Mouse (Mus musculus): ENCODE results near the gene Ltf. TPM values are rescaled to one million over a fixed set of nuclear protein-coding genes. Genes with fewer than 3 reads are reported as not detected.

Gene Ltf
- total and polyA plus RNA-seq, 2 experiments from 2014 or later, result 0.71 to 5.3 TPM

DNA sequence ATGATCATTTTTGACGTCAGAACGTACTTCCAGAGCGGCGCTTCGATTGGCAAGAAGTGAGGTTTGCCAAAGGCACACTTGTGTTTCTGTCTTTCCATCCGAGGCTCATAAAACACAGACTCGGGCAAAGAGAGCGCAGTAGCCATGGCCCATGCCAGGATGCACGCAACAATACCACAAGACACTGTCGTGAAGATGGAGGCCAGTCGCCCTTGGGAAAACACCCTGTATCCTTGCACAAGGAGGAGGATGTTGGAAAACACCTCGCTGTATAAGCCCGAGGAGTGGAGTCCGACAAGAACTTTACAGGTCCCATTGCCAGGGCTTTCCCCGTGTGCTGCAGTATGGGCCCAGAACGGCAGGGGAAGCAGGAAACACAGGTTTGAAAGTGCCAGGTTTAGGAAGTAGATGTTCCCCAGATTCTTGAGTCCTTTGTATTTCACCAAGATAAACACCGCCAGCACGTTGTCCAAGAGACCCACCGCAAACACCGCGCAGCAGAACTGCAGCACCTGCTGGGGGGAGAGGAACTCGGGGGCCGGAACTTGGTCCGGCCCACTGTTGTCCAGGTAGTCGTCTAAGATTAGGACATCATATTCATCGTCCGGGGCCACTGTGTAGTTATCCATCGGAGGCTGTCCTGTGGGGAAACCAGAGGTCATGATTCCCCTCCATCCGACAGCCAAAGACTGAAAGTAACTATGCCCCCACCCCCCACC, 36.9 kb downstream of the Ltf start:
- Histone ChIP-seq H3K36me3 (ENCODE audit: insufficient read depth) (no peaks in the 10 kb centered on the region), H3K27ac (ENCODE audit: low read depth, low read length) (no peak overlapping the region), H3K4me3 (ENCODE audit: low read depth, low read length) (no peak overlapping the region), H3K9ac (no peak overlapping the region), H3K9me3 (ENCODE audit: low read length) (no peaks in the 10 kb centered on the region), H3K27me3 (ENCODE audit: insufficient read depth, low read length) (no peaks in the 10 kb centered on the region), H3K4me1 (ENCODE audit: insufficient read depth) (no peaks in the 10 kb centered on the region), H3K4me2 (ENCODE audit: low read depth) (peak overlapping the region; percentile 24)
- 78% methylated on average over 29 of the region's 29 CpGs for WGBS
- no peak for TF ChIP-seq CTCF (IDR thresholded peaks at IDR 0.05; ENCODE audit: low read depth)
- no peak for ATAC-seq
- no peak for DNase-seq

DNA sequence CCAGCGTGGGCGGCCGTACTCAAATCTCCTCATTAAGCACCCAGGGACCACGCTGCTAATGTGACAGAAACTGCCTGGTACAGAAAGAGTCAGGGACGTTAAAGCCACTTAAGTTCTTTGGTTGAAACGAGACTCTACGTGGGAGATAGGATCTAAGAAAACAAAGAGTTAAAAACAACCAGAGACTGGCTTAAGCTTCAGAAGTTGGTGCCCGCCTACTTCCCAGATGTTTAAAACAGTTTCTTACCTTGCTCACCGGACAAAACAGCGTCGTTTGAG, 37.4 kb downstream of the Ltf start:
- ATAC-seq, result no peak
- DNase-seq, result no peak
- no peak overlapping the region for H3K27ac ChIP-seq (ENCODE audit: low read depth, low read length)
- no peaks in the 10 kb centered on the region for H3K27me3 ChIP-seq (ENCODE audit: insufficient read depth, low read length)
- H3K36me3 ChIP-seq (ENCODE audit: insufficient read depth), result no peaks in the 10 kb centered on the region
- H3K4me1 ChIP-seq (ENCODE audit: insufficient read depth), result no peaks in the 10 kb centered on the region
- WGBS, result 17% methylated on average over 11 of the region's 11 CpGs
- peak overlapping the region; percentile 24 for H3K4me2 ChIP-seq (ENCODE audit: low read depth)
- H3K9ac ChIP-seq, result no peak overlapping the region
- H3K9me3 ChIP-seq (ENCODE audit: low read length), result no peaks in the 10 kb centered on the region
- 0 out of 2 replicates have a peak overlapping the region, but pooled peaks have one; percentile 9 for H3K4me3 ChIP-seq (ENCODE audit: low read depth, low read length)
- no peak for TF ChIP-seq CTCF (IDR thresholded peaks at IDR 0.05; ENCODE audit: low read depth)

DNA sequence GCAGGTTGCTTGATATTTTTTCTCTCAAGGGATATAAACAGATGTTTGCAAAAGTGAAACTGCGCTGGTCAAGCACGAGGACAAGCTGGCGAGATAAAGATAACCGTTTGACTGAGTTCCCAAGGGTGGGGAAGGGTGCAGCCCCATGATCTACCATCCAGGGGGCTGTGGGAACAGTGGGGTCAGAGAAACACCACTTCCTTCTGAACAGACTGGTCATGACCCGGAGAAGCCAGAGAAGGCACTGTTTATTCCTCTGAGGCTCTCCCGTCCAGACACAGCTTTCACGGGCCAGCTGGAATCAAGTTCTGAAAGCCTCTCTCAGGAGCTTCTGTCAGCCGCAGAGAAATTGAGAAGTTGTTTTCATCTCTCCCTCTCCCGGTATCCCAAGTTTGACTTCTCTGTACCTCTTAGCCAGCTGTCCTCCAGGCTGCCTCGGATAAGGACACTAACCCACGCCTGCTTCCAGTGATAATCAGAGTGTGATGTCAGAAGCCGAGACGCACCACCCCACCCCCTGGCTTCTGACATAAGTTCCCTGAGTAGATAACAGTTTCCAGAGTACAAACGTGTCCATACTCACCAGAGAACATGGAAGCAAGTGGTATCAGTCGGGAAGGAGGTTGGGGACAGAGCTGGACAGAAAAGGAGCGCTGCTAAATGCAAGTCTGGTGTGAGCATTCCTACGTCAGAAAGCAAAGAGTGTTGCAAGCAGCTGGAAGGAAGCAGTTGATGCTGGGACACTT, 37.9 kb downstream of the Ltf start, which contains the start of gene Ccrl2:
TSS of gene Ccrl2 (minus strand) at position 722 of the 746 bp plus-strand sequence.
- peak within 1 kb of the TSS; percentile 24 for H3K4me2 ChIP-seq (ENCODE audit: low read depth)
- no peak for TF ChIP-seq CTCF (IDR thresholded peaks at IDR 0.05; ENCODE audit: low read depth)

DNA sequence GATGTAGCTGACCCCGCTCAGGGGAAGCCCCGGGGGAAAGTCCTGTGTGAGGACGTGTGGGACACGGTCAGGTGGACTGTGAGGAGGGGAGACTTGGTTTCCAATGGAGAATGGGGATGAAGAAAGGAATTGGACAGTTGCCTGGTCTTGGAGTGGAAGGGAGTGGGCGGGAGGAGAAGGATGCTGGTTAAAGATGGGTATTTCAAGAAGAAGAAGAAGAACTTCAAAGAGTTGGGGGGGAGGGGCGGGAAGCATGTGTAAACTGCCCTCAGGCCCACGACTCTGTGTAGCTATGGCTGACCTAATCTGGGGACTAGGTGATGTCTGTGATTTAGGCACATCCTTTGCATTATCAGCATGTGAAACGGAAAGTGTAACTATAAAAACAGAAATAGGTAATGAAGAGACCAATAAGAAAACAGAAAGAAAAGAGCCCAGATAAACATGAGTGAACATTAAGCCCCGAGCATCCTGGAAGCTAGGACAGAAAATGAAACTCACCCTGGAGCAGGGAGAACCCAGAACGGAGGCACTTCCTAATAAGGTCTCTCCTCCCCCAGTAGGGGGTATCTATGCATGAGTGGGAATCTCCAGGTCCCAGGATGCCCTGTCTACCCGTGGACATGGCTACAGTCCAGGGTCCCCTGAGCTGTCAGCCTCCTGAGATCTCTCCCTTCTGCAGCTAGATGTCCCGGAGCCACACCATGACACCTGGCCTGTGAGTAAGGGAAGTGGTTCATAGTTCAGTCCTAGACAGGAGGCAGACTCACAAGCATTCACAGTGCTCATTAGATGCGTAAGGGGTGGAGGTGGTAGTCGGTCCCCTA, 38.7 kb downstream of the Ltf start:
- H3K9me3 ChIP-seq (ENCODE audit: low read length), result no peaks in the 10 kb centered on the region
- no peak overlapping the region for H3K4me3 ChIP-seq (ENCODE audit: low read depth, low read length)
- DNase-seq (no peak), ATAC-seq (no peak)
- H3K9ac ChIP-seq, result no peak overlapping the region
- no peak overlapping the region for H3K27ac ChIP-seq (ENCODE audit: low read depth, low read length)
- H3K4me1 ChIP-seq (ENCODE audit: insufficient read depth), result no peaks in the 10 kb centered on the region
- no peaks in the 10 kb centered on the region for H3K36me3 ChIP-seq (ENCODE audit: insufficient read depth)
- no peaks in the 10 kb centered on the region for H3K27me3 ChIP-seq (ENCODE audit: insufficient read depth, low read length)
- peak overlapping the region; percentile 24; the same call in 1 of the 2 replicates for H3K4me2 ChIP-seq (ENCODE audit: low read depth)
- no peak for TF ChIP-seq CTCF (IDR thresholded peaks at IDR 0.05; ENCODE audit: low read depth)
- whole genome bisulfite sequencing, result 71% methylated on average over 14 of the region's 14 CpGs

More for the DNA sequence above, 37.9 kb downstream of the Ltf start, which contains the start of gene Ccrl2:
- no peak within 1 kb of the TSS for H3K27ac ChIP-seq (ENCODE audit: low read depth, low read length)
- 0 out of 2 replicates have a peak within 1 kb of the TSS, but pooled peaks have one; percentile 9 for H3K4me3 ChIP-seq (ENCODE audit: low read depth, low read length)
- 60% methylated on average over 17 of the region's 17 CpGs for WGBS
- no peak within 1 kb of the TSS for H3K9ac ChIP-seq
- no peaks in the 10 kb centered on the region for H3K9me3 ChIP-seq (ENCODE audit: low read length)
- no peak for ATAC-seq
- H3K36me3 ChIP-seq (ENCODE audit: insufficient read depth), result no peaks in the 10 kb centered on the region
- no peak for DNase-seq
- H3K4me1 ChIP-seq (ENCODE audit: insufficient read depth), result no peaks in the 10 kb centered on the region
- H3K27me3 ChIP-seq (ENCODE audit: insufficient read depth, low read length), result no peaks in the 10 kb centered on the region

DNA sequence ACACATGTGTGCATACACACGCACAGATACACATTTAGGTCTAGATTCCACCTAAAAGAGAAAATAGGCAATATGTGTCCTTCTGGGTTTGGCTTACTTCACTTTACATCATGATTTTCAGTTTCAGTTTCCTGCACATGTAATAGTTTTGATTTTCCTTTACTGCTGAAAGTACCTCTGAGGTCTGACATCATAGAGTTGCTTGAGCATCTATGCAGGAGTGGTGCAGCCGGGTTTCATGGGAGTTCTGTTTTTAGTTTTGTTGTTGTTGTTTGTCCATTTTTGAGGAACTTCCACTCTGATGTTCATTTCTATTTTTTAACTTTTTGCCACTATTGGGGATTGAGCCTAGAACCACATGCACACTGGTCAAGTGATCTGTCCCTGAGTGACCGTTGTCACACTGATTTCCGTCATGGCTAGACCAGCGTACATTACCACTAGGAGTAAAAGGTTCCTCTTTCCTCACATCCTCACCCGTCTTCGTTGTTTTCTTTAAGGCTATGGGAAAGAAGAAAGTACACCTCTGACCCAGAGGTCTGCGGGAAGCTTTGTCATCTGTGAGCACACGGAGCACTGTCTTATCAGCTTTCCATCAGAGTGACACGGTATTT, 40.0 kb downstream of the Ltf start:
- no peaks in the 10 kb centered on the region for H3K36me3 ChIP-seq (ENCODE audit: insufficient read depth)
- no peaks in the 10 kb centered on the region for H3K27me3 ChIP-seq (ENCODE audit: insufficient read depth, low read length)
- no peak for DNase-seq
- H3K27ac ChIP-seq (ENCODE audit: low read depth, low read length), result no peak overlapping the region
- no peak overlapping the region for H3K4me2 ChIP-seq (ENCODE audit: low read depth)
- H3K9ac ChIP-seq, result no peak overlapping the region
- no peaks in the 10 kb centered on the region for H3K9me3 ChIP-seq (ENCODE audit: low read length)
- no peaks in the 10 kb centered on the region for H3K4me1 ChIP-seq (ENCODE audit: insufficient read depth)
- TF ChIP-seq CTCF (IDR thresholded peaks at IDR 0.05; ENCODE audit: low read depth), result no peak
- H3K4me3 ChIP-seq (ENCODE audit: low read depth, low read length), result no peak overlapping the region
- 82% methylated on average over 10 of the region's 10 CpGs for WGBS
- no peak for ATAC-seq

DNA sequence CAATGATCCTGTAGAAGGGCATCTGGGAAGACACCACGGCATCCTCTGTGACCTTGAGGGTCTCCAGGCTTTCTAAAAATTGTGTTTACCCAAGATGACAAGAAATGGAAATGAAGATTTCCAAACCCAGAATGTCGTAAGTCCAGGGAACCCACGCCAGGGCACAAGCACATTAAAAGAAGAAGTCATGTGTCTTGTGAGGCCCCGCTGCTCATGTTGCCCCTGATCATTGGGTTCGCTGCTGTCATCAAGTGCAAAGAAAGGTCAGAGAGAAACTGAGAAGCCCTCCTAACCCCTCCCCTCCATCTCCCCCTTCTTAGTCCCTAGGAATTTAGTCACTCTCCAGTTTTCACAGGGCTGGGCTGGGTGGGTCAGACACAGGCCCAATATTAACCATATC, 43.8 kb downstream of the Ltf start:
- DNase-seq (no peak), ATAC-seq (no peak)
- 88% methylated on average over 5 of the region's 5 CpGs for WGBS
- H3K27me3 ChIP-seq (ENCODE audit: insufficient read depth, low read length), result no peaks in the 10 kb centered on the region
- H3K36me3 ChIP-seq (ENCODE audit: insufficient read depth), result no peaks in the 10 kb centered on the region
- no peak overlapping the region for H3K4me2 ChIP-seq (ENCODE audit: low read depth)
- H3K4me3 ChIP-seq (ENCODE audit: low read depth, low read length), result no peak overlapping the region
- H3K27ac ChIP-seq (ENCODE audit: low read depth, low read length), result no peak overlapping the region
- H3K9me3 ChIP-seq (ENCODE audit: low read length), result no peaks in the 10 kb centered on the region
- TF ChIP-seq CTCF (IDR thresholded peaks at IDR 0.05; ENCODE audit: low read depth), result no peak
- no peak overlapping the region for H3K9ac ChIP-seq
- no peaks in the 10 kb centered on the region for H3K4me1 ChIP-seq (ENCODE audit: insufficient read depth)
